Mouse (Mus musculus): Measurements from ENCODE around the gene Gbx2.

Gbx2 gene

GRCm38 (mm10) chr1:89934316-89935260 lies 3.6 kb upstream of the Gbx2 start:
- DNase-seq, result no peak

- DNase-seq, result no peak
Observed at GRCm38 (mm10) chr1:89933786-89934185, 2.8 kb upstream of the Gbx2 start.

GRCm38 (mm10) chr1:89933028-89933427 lies 2.0 kb upstream of the Gbx2 start:
- DNase-seq, result no peak

- no peak for DNase-seq
Observed at GRCm38 (mm10) chr1:89932616-89933015, 1.6 kb upstream of the Gbx2 start.

GRCm38 (mm10) chr1:89932021-89932423 lies 1.0 kb upstream of the Gbx2 start:
- no peak for DNase-seq

GRCm38 (mm10) chr1:89930551-89930950 lies 428 bp downstream of the Gbx2 start:
- DNase-seq, result no peak

- DNase-seq, result no peak
Observed at GRCm38 (mm10) chr1:89929721-89930505, 1.1 kb downstream of the Gbx2 start.

GRCm38 (mm10) chr1:89929181-89929580 lies 1.8 kb downstream of the Gbx2 start:
- DNase-seq, result no peak

- no peak for DNase-seq
Observed at GRCm38 (mm10) chr1:89928676-89929075, 2.3 kb downstream of the Gbx2 start.

GRCm38 (mm10) chr1:89927061-89927661 lies 3.8 kb downstream of the Gbx2 start:
- no peak for DNase-seq

GRCm38 (mm10) chr1:89926583-89927060 lies 4.4 kb downstream of the Gbx2 start:
- no peak for DNase-seq

GRCm38 (mm10) chr1:89925501-89926190 lies 5.3 kb downstream of the Gbx2 start:
- DNase-seq, result no peak

- DNase-seq, result no peak
Observed at GRCm38 (mm10) chr1:89923642-89924020, 7.3 kb downstream of the Gbx2 start.

- DNase-seq, result no peak
Observed at GRCm38 (mm10) chr1:89922883-89923641, 7.9 kb downstream of the Gbx2 start.

- no peak for DNase-seq
Observed at GRCm38 (mm10) chr1:89922282-89922681, 8.7 kb downstream of the Gbx2 start.

- DNase-seq, result no peak
Observed at GRCm38 (mm10) chr1:89921806-89922205, 9.2 kb downstream of the Gbx2 start.

- DNase-seq, result no peak
Observed at GRCm38 (mm10) chr1:89919206-89919605, 11.8 kb downstream of the Gbx2 start.

GRCm38 (mm10) chr1:89918111-89918510 lies 12.9 kb downstream of the Gbx2 start:
- DNase-seq, result no peak

GRCm38 (mm10) chr1:89913611-89914010 lies 17.4 kb downstream of the Gbx2 start:
- DNase-seq, result no peak

GRCm38 (mm10) chr1:89912392-89912791 lies 18.6 kb downstream of the Gbx2 start:
- DNase-seq, result no peak

GRCm38 (mm10) chr1:89909796-89910195 lies 21.2 kb downstream of the Gbx2 start:
- DNase-seq, result no peak

GRCm38 (mm10) chr1:89902641-89903040 lies 28.3 kb downstream of the Gbx2 start:
- no peak for DNase-seq

Measured in lung, postnatal 36 days (tissue).